Mouse (Mus musculus) embryo, embryonic 10.5 days (tissue): ENCODE results near the gene Hmg20a.
A peak's percentile ranks its signal among the peaks of the same experiment; 100 is the strongest.

ENCODE experiments used
- DNase-seq: peaks from one replicate; pipeline ENCODE4 v3.0.0-alpha.2; 2015; ENCODE audit warnings: low spot score

Gene Hmg20a

GRCm38 (mm10) chr9:56533916-56534315, 115.5 kb downstream of the Hmg20a start:
- no peak for DNase-seq

GRCm38 (mm10) chr9:56534727-56535126, 116.3 kb downstream of the Hmg20a start:
- DNase-seq = peak; percentile 36

- peak; percentile 45 for DNase-seq
Observed at GRCm38 (mm10) chr9:56535361-56535760, 117.0 kb downstream of the Hmg20a start.

GRCm38 (mm10) chr9:56540051-56540450, 121.6 kb downstream of the Hmg20a start:
- no peak for DNase-seq

- no peak for DNase-seq
Observed at GRCm38 (mm10) chr9:56544687-56545475, 126.5 kb downstream of the Hmg20a start.
